Mouse (Mus musculus): Measurements from ENCODE around the gene Celsr1.

DNA sequence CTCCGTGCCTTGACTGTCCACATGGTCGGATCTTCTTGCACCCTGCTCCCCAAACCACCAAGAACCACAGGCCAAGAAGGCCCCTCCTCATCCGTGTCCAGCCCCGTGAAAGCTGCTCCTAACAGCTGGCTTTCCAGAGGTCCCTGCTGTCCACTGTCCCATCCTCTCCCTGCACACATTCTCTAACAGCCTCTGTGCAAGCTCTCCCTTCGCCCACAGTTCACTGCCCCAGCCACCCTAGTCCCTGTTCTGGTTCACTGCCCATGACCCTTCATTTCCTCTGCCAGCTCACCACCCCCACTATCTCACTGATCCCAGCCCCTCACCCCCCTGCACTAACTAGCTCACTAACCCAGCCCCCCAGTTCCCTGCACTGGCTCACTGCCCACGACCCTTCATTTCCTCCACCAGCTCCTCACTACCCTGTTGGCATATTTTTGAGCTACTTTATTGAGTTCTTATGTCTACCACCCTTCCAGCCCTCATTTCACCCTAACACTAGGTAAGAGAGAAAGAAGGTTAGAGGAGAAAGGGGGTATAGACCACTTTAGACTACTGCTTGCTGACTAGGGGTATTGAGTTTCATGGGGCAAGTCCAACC lies 18.4 kb upstream of the Celsr1 start:
- no peak for TF ChIP-seq CTCF (IDR thresholded peaks at IDR 0.05; ENCODE audit: extremely low read depth, insufficient read length, insufficient replicate concordance, low read depth, low read length)
- TF ChIP-seq POLR2A (IDR thresholded peaks at IDR 0.05; ENCODE audit: low read depth, low read length) = no peak
